Mouse (Mus musculus): ENCODE measurements around the gene Npas3. TPM values are rescaled to one million over a fixed set of nuclear protein-coding genes. Genes with fewer than 3 reads are reported as not detected.

Gene Npas3
- polyA plus RNA-seq, 1 experiment from 2014 or later, result 32.7 TPM

GRCm38 (mm10) chr12:53992411-53992810 is 743.9 kb downstream of the Npas3 start:
- Histone ChIP-seq H3K9me3 (no peaks in the 10 kb centered on the region), H3K4me3 (replicated peaks) (no peak overlapping the region), H3K36me3 (no peaks in the 10 kb centered on the region), H3K27ac (no peak overlapping the region), H3K9ac (replicated peaks) (no peak overlapping the region), H3K27me3 (no peaks in the 10 kb centered on the region), H3K4me2 (replicated peaks) (no peak overlapping the region), H3K4me1 (replicated peaks) (peaks cover 17% of the 10 kb centered on the region)
- ATAC-seq, result no peak
- 97% methylated on average over 6 of the region's 6 CpGs for WGBS

- 80% methylated on average over 5 of the region's 5 CpGs for WGBS
- no peak for ATAC-seq
- no peak overlapping the region for H3K4me3 ChIP-seq (replicated peaks)
- peaks cover 19% of the 10 kb centered on the region; the same call in 1 of the 2 replicates for H3K4me1 ChIP-seq (replicated peaks)
- H3K9ac ChIP-seq (replicated peaks), result no peak overlapping the region
- H3K27me3 ChIP-seq, result no peaks in the 10 kb centered on the region
- no peak overlapping the region for H3K27ac ChIP-seq
- H3K4me2 ChIP-seq (replicated peaks), result no peak overlapping the region
- H3K9me3 ChIP-seq, result no peaks in the 10 kb centered on the region
- H3K36me3 ChIP-seq, result no peaks in the 10 kb centered on the region
These were observed 747.2 kb downstream of the Npas3 start for GRCm38 (mm10) chr12:53995710-53996109.

DNA sequence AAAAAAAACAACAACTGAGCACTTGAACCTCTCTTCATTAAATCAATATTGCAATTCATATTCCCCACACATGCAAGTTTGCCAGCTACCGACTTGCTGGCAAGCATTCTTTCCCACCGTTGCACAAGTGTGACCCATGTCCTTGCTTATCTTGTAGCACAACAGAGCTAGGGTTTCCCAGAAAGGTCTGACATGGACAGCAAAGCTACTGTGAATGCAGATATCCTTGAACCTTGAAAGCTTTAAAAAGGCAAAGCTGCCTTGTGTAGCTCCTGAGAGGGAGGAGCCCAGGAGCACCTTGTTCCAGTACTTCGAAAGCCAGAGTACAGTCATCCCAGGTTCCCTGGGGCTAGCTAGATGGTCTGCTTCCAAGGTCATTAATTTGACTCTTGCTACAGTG is 748.7 kb downstream of the Npas3 start:
- Histone ChIP-seq H3K4me2 (replicated peaks) (no peak overlapping the region), H3K9me3 (no peaks in the 10 kb centered on the region), H3K36me3 (no peaks in the 10 kb centered on the region), H3K4me3 (replicated peaks) (no peak overlapping the region), H3K27ac (no peak overlapping the region), H3K9ac (replicated peaks) (no peak overlapping the region), H3K4me1 (replicated peaks) (peaks cover 19% of the 10 kb centered on the region; the same call in 1 of the 2 replicates), H3K27me3 (no peaks in the 10 kb centered on the region)
- no peak for ATAC-seq
- WGBS, result 93% methylated on average over 3 of the region's 3 CpGs

- Histone ChIP-seq H3K4me3 (replicated peaks) (no peak overlapping the region), H3K36me3 (peaks cover 7% of the 10 kb centered on the region; the same call in 1 of the 2 replicates), H3K4me2 (replicated peaks) (no peak overlapping the region), H3K9ac (replicated peaks) (no peak overlapping the region), H3K27ac (peak overlapping the region; percentile 47; the same call in 1 of the 2 replicates), H3K27me3 (no peaks in the 10 kb centered on the region), H3K9me3 (no peaks in the 10 kb centered on the region), H3K4me1 (replicated peaks) (peaks cover 19% of the 10 kb centered on the region; the same call in 1 of the 2 replicates)
- WGBS, result 68% methylated on average over 15 of the region's 15 CpGs
- no peak for ATAC-seq
These were observed 751.5 kb downstream of the Npas3 start for GRCm38 (mm10) chr12:53999647-54000637.

DNA sequence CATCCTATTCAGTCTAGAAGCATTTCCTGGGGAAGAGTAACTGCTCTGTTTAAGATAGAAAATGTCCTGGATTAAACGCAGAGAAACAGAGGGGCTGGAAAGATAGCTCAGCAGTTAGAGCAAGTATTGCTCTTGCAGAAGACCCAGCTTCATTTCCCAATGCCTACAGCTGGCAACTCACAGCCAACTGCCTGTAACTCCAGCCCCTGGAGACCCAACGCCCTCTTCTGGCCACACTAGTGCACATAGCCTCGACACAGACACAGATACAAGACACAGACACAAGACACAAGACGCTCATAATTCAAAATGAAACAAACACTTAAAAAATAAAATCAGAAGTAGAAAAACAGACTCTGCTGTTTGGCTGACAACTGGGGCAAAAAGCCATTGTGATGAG is 754.0 kb downstream of the Npas3 start:
- peaks cover 7% of the 10 kb centered on the region; the same call in 1 of the 2 replicates for H3K36me3 ChIP-seq
- 79% methylated on average over 4 of the region's 4 CpGs for WGBS
- no peak overlapping the region for H3K4me2 ChIP-seq (replicated peaks)
- no peak for ATAC-seq
- no peak overlapping the region for H3K9ac ChIP-seq (replicated peaks)
- H3K4me1 ChIP-seq (replicated peaks), result 0 out of 2 replicates have a peak, but pooled peaks cover 10% of the 10 kb centered on the region
- H3K9me3 ChIP-seq, result no peaks in the 10 kb centered on the region
- H3K27ac ChIP-seq, result no peak overlapping the region
- no peaks in the 10 kb centered on the region for H3K27me3 ChIP-seq
- H3K4me3 ChIP-seq (replicated peaks), result no peak overlapping the region

GRCm38 (mm10) chr12:54004606-54005005 is 756.1 kb downstream of the Npas3 start:
- 50% methylated on average over 8 of the region's 8 CpGs for WGBS
- H3K4me3 ChIP-seq (replicated peaks), result no peak overlapping the region
- no peak overlapping the region for H3K9ac ChIP-seq (replicated peaks)
- no peaks in the 10 kb centered on the region for H3K9me3 ChIP-seq
- no peaks in the 10 kb centered on the region for H3K27me3 ChIP-seq
- no peak overlapping the region for H3K4me2 ChIP-seq (replicated peaks)
- no peak overlapping the region for H3K27ac ChIP-seq
- H3K4me1 ChIP-seq (replicated peaks), result 0 out of 2 replicates have a peak, but pooled peaks cover 10% of the 10 kb centered on the region
- peaks cover 7% of the 10 kb centered on the region; the same call in 1 of the 2 replicates for H3K36me3 ChIP-seq
- no peak for ATAC-seq

GRCm38 (mm10) chr12:54005546-54005945 is 757.1 kb downstream of the Npas3 start:
- H3K27ac ChIP-seq, result no peak overlapping the region
- no peak overlapping the region for H3K4me3 ChIP-seq (replicated peaks)
- H3K4me1 ChIP-seq (replicated peaks), result 0 out of 2 replicates have a peak, but pooled peaks cover 1% of the 10 kb centered on the region
- no peak overlapping the region for H3K9ac ChIP-seq (replicated peaks)
- no peak for ATAC-seq
- no peaks in the 10 kb centered on the region for H3K27me3 ChIP-seq
- H3K9me3 ChIP-seq, result no peaks in the 10 kb centered on the region
- H3K36me3 ChIP-seq, result peaks cover 7% of the 10 kb centered on the region; the same call in 1 of the 2 replicates
- 90% methylated on average over 4 of the region's 4 CpGs for WGBS
- no peak overlapping the region for H3K4me2 ChIP-seq (replicated peaks)

GRCm38 (mm10) chr12:54015304-54015703 is 766.8 kb downstream of the Npas3 start:
- no peaks in the 10 kb centered on the region for H3K9me3 ChIP-seq
- H3K4me1 ChIP-seq (replicated peaks), result 0 out of 2 replicates have a peak, but pooled peaks cover 7% of the 10 kb centered on the region
- no peak overlapping the region for H3K27ac ChIP-seq
- H3K4me3 ChIP-seq (replicated peaks), result no peak overlapping the region
- no peak overlapping the region for H3K9ac ChIP-seq (replicated peaks)
- ATAC-seq, result no peak
- no peaks in the 10 kb centered on the region for H3K27me3 ChIP-seq
- no peaks in the 10 kb centered on the region for H3K36me3 ChIP-seq
- H3K4me2 ChIP-seq (replicated peaks), result no peak overlapping the region

- 43% methylated on average over 8 of the region's 8 CpGs for WGBS
- no peak overlapping the region for H3K27ac ChIP-seq
- no peak overlapping the region for H3K4me2 ChIP-seq (replicated peaks)
- peaks cover 7% of the 10 kb centered on the region; the same call in 1 of the 2 replicates for H3K4me1 ChIP-seq (replicated peaks)
- no peak for ATAC-seq
- H3K27me3 ChIP-seq, result no peaks in the 10 kb centered on the region
- H3K4me3 ChIP-seq (replicated peaks), result no peak overlapping the region
- H3K9me3 ChIP-seq, result no peaks in the 10 kb centered on the region
- no peaks in the 10 kb centered on the region for H3K36me3 ChIP-seq
- H3K9ac ChIP-seq (replicated peaks), result no peak overlapping the region
These were observed 769.5 kb downstream of the Npas3 start for GRCm38 (mm10) chr12:54017949-54018348.

DNA sequence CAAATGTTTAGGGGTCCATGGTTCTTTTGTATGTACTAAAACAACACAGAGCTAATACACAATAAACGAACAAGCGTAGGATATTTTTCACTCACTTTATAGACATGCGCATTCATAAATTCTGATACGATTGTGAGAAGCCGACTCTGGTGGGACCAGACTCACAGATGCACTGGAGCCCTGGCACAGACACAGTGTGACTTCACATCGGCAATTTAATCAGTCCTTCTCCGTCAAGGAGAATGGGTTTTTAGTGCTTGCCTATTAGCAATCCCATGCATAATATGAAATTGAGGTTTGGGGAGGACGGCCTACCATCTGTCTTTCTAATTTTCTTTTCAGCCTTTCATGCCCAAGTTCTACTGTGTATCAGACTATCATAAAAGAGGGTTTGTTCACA is 771.5 kb downstream of the Npas3 start:
- Histone ChIP-seq H3K9me3 (no peaks in the 10 kb centered on the region), H3K27ac (no peak overlapping the region), H3K4me2 (replicated peaks) (no peak overlapping the region), H3K4me1 (replicated peaks) (peaks cover 7% of the 10 kb centered on the region; the same call in 1 of the 2 replicates), H3K9ac (replicated peaks) (no peak overlapping the region), H3K4me3 (replicated peaks) (no peak overlapping the region), H3K27me3 (no peaks in the 10 kb centered on the region), H3K36me3 (no peaks in the 10 kb centered on the region)
- no peak for ATAC-seq
- WGBS, result 76% methylated on average over 8 of the region's 8 CpGs

DNA sequence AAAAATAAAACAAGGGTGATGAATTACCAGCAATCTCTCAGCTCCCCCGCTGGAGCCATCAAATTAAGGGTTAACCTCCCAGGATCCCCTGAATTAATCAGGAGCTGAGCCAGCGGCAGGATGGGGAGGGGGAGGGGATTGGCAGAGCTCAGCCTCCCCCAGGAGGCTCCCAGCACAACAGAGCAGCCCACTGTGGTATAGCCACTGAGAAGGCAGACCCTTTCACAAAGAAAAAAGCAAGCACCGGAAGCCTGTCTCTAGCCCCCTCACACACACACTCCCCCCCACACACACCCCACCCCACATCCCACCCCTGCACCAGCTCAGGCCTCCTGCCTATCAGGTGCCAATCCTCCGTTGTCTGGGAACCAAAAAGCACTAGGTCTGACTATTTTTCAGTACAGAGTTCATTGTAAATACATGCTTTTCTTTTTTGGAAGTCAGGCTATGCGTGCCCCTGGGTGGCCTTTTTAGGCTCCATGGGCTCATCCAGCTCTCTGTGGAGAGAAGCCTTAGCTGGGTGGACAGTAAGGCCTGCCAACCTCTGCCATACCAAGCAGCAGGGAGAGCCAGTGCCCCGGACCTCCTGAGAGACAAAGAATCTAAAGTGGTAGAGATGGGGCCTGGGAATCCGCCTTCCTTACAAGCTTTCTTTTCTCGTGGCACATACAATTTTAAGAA is 786.3 kb downstream of the Npas3 start:
- peak overlapping the region; percentile 40; the same call in 1 of the 2 replicates for H3K9ac ChIP-seq (replicated peaks)
- H3K4me1 ChIP-seq (replicated peaks), result peaks cover 48% of the 10 kb centered on the region
- H3K27ac ChIP-seq, result peak overlapping the region; percentile 95
- peak overlapping the region; percentile 12; the same call in 1 of the 2 replicates for H3K4me2 ChIP-seq (replicated peaks)
- ATAC-seq, result peak; percentile 98
- no peaks in the 10 kb centered on the region; the same call in 1 of the 2 replicates for H3K36me3 ChIP-seq
- no peaks in the 10 kb centered on the region for H3K27me3 ChIP-seq
- no peaks in the 10 kb centered on the region for H3K9me3 ChIP-seq
- 5% methylated on average over 8 of the region's 8 CpGs for WGBS
- H3K4me3 ChIP-seq (replicated peaks), result no peak overlapping the region

DNA sequence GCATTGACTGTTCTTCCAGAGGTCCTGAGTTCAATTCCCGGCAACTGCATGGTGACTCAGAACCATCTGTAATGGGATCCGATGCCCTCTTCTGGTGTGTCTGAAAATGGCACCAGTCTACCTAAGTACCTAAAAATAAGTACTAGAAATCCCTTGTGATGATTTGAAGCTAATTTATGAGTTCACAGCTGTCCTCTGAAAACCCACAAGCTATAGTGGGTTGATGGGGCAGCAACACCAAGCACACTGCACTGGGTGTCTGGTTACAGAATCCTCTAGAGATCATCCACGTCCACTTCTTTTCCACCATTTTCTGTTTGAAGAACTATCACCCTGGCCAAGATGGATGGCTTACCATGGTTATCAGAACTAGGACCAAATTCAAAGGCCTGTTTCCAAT is 789.1 kb downstream of the Npas3 start:
- WGBS, result 94% methylated on average over 3 of the region's 3 CpGs
- Histone ChIP-seq H3K9me3 (no peaks in the 10 kb centered on the region), H3K4me3 (replicated peaks) (no peak overlapping the region), H3K27me3 (no peaks in the 10 kb centered on the region), H3K4me1 (replicated peaks) (peaks cover 39% of the 10 kb centered on the region), H3K27ac (no peak overlapping the region), H3K9ac (replicated peaks) (no peak overlapping the region), H3K36me3 (no peaks in the 10 kb centered on the region; the same call in 1 of the 2 replicates), H3K4me2 (replicated peaks) (no peak overlapping the region)
- ATAC-seq, result no peak

Data from midbrain, embryonic 13.5 days (tissue).